Mouse (Mus musculus) left cerebral cortex, adult 2 months (tissue): ENCODE measurements around the gene Gm17535. TPM values are rescaled to one million over a fixed set of nuclear protein-coding genes. Genes with fewer than 3 reads are reported as not detected.
"Not testable (repeated sequence)": the region's sequence is repeated elsewhere in the genome, so short reads cannot be mapped to it uniquely, and the experiment has no call there.

ENCODE experiments used
- DNase-seq, 2 experiments: peaks; one replicate each; pipeline ENCODE4 v3.0.0; 2021 to 2022; ENCODE audit warnings: low spot score in 2 of 2, mixed read lengths in 1 of 2; ENCODE audit errors: extremely low spot score in 1 of 2
- H3K27ac ChIP-seq: fragments of 200-600 bp; 2 replicates; pipeline ENCODE4 v1.8.1; 2022
- H3K4me3 ChIP-seq: fragments of 200-600 bp; 2 replicates; pipeline ENCODE4 v1.8.1; 2022
- intact Hi-C: fragments of 180-260 bp; cut with DNase I; formaldehyde crosslinking; loops from one replicate; pipeline ENCODE4 v1.15.1; 2025
- long read RNA-seq, 2 experiments: library from polyadenylated mRNA; stranded (forward); transcript quantifications; one replicate each; pipeline ENCODE4 v2.0.0; 2021; ENCODE audit warnings: borderline mapping rate in 2 of 2
- total RNA-seq, 2 experiments: library from RNA; stranded (reverse); gene quantifications; 2 replicates each; pipeline ENCODE4 v1.2.3; 2021

The Gm17535 gene
- not detected for total RNA-seq
- long read RNA-seq, experiment 1, result 0 reads
- long read RNA-seq, experiment 2, result 0 reads

- H3K27ac ChIP-seq, DNase-seq, H3K4me3 ChIP-seq, intact Hi-C loops: not testable (repeated sequence)
These were observed at the start of gene Gm17535 for GRCm38 (mm10) chr9:3034299-3034698. TSS of gene Gm17535 (plus strand) at chr9:3034599.

- intact Hi-C loops, H3K4me3 ChIP-seq, H3K27ac ChIP-seq: not testable (repeated sequence)
- peak in 1 of 2 experiments; percentile 7 for DNase-seq
These were observed 33.9 kb upstream of the Gm17535 start, which contains the start of gene Gm10722 for GRCm38 (mm10) chr9:3000445-3000972. TSS of gene Gm10722 (plus strand) at chr9:3000922.

- H3K4me3 ChIP-seq, H3K27ac ChIP-seq, intact Hi-C loops: not testable (repeated sequence)
- DNase-seq, result peak in 1 of 2 experiments; percentile 35
These were observed 33.4 kb upstream of the Gm17535 start for GRCm38 (mm10) chr9:3001006-3001405.

GRCm38 (mm10) chr9:3001948-3002659 lies 32.3 kb upstream of the Gm17535 start:
- H3K27ac ChIP-seq, intact Hi-C loops, H3K4me3 ChIP-seq: not testable (repeated sequence)
- DNase-seq, result peak; percentile 99 to 100

- intact Hi-C loops, H3K4me3 ChIP-seq, H3K27ac ChIP-seq, DNase-seq: not testable (repeated sequence)
These were observed 31.5 kb upstream of the Gm17535 start, which contains the start of gene Gm11168 for GRCm38 (mm10) chr9:3002794-3003396. TSS of gene Gm11168 (plus strand) at chr9:3003346.

GRCm38 (mm10) chr9:3006179-3006578 lies 28.2 kb upstream of the Gm17535 start:
- DNase-seq, intact Hi-C loops, H3K27ac ChIP-seq, H3K4me3 ChIP-seq: not testable (repeated sequence)

GRCm38 (mm10) chr9:3006636-3007035 lies 27.8 kb upstream of the Gm17535 start:
- H3K27ac ChIP-seq, intact Hi-C loops, H3K4me3 ChIP-seq: not testable (repeated sequence)
- DNase-seq, result peak; percentile 94 to 97

GRCm38 (mm10) chr9:3007272-3007671 lies 27.1 kb upstream of the Gm17535 start:
- H3K4me3 ChIP-seq, H3K27ac ChIP-seq, intact Hi-C loops, DNase-seq: not testable (repeated sequence)

GRCm38 (mm10) chr9:3009331-3009730 lies 25.1 kb upstream of the Gm17535 start:
- H3K4me3 ChIP-seq, DNase-seq, intact Hi-C loops, H3K27ac ChIP-seq: not testable (repeated sequence)

- intact Hi-C loops, DNase-seq, H3K4me3 ChIP-seq, H3K27ac ChIP-seq: not testable (repeated sequence)
These were observed 22.3 kb upstream of the Gm17535 start for GRCm38 (mm10) chr9:3012054-3012621.

- H3K27ac ChIP-seq, intact Hi-C loops, DNase-seq, H3K4me3 ChIP-seq: not testable (repeated sequence)
These were observed 21.6 kb upstream of the Gm17535 start, which contains the start of gene Gm10721 for GRCm38 (mm10) chr9:3012733-3013279. TSS of gene Gm10721 (plus strand) at chr9:3013140.

- H3K4me3 ChIP-seq, intact Hi-C loops, H3K27ac ChIP-seq, DNase-seq: not testable (repeated sequence)
These were observed 19.0 kb upstream of the Gm17535 start, which contains the start of gene Gm10720 for GRCm38 (mm10) chr9:3015354-3015753. TSS of gene Gm10720 (plus strand) at chr9:3015654.

- DNase-seq, H3K4me3 ChIP-seq, intact Hi-C loops, H3K27ac ChIP-seq: not testable (repeated sequence)
These were observed 18.5 kb upstream of the Gm17535 start for GRCm38 (mm10) chr9:3015896-3016295.

GRCm38 (mm10) chr9:3017108-3017507 lies 17.3 kb upstream of the Gm17535 start, which contains the start of gene Gm10719:
TSS of gene Gm10719 (plus strand) at chr9:3017408.
- H3K4me3 ChIP-seq, DNase-seq, H3K27ac ChIP-seq, intact Hi-C loops: not testable (repeated sequence)

- DNase-seq, result peak in 1 of 2 experiments; percentile 96
- intact Hi-C loops, H3K4me3 ChIP-seq, H3K27ac ChIP-seq: not testable (repeated sequence)
These were observed 15.5 kb upstream of the Gm17535 start for GRCm38 (mm10) chr9:3018944-3019343.
